Mouse (Mus musculus) erythroblast, embryonic 14.5 days (primary cell): ENCODE results near the gene Eif3d. TPM values are rescaled to one million over a fixed set of nuclear protein-coding genes. Genes with fewer than 3 reads are reported as not detected.

Experiments used
- H3K27me3 ChIP-seq: 2 replicates; pipeline ENCODE4 v1.6.1; 2012; ENCODE audit warnings: inconsistent platforms; ENCODE audit not compliant: control insufficient read depth
- H3K36me3 ChIP-seq: 2 replicates; pipeline ENCODE4 v1.6.1; 2012; ENCODE audit warnings: mild to moderate bottlenecking, inconsistent platforms; ENCODE audit not compliant: control insufficient read depth
- H3K4me1 ChIP-seq: 2 replicates; pipeline ENCODE4 v1.6.1; 2012; ENCODE audit warnings: inconsistent platforms; ENCODE audit not compliant: control insufficient read depth
- H3K4me3 ChIP-seq: replicated peaks from 2 replicates; pipeline ENCODE3; 2012; ENCODE audit warnings: moderate library complexity, mild to moderate bottlenecking, inconsistent platforms
- H3K9me3 ChIP-seq: 2 replicates; pipeline ENCODE4 v1.6.1; 2012; ENCODE audit warnings: low read length, inconsistent platforms, mixed read lengths; ENCODE audit not compliant: control insufficient read depth
- GATA1 ChIP-seq: IDR thresholded peaks from 2 replicates; pipeline ENCODE4 v1.6.1; 2012; ENCODE audit warnings: low read length, inconsistent platforms, mixed read lengths
- TAL1 ChIP-seq: IDR thresholded peaks from 3 replicates; pipeline ENCODE4 v1.6.1; 2012; ENCODE audit warnings: low read length, inconsistent platforms, mixed read lengths
- polyA plus RNA-seq: library from polyadenylated mRNA; stranded (reverse); fragments of >175 nt; gene quantifications from 2 replicates; pipeline ENCODE4 v1.2.3, GENCODE M21; 2012

Eif3d gene
- polyA plus RNA-seq, 1 experiment, result 8.3 TPM

- TF ChIP-seq GATA1 (no peak), TAL1 (no peak)
- peaks cover 70% of the 10 kb centered on the region for H3K36me3 ChIP-seq
- H3K4me3 ChIP-seq, result no peak overlapping the region
- H3K4me1 ChIP-seq, result no peaks in the 10 kb centered on the region; the same call in 1 of the 2 replicates
- no peaks in the 10 kb centered on the region for H3K9me3 ChIP-seq
- no peaks in the 10 kb centered on the region for H3K27me3 ChIP-seq
Observed at GRCm38 (mm10) chr15:77915287-77915686, 55.3 kb downstream of the Eif3d start.

DNA sequence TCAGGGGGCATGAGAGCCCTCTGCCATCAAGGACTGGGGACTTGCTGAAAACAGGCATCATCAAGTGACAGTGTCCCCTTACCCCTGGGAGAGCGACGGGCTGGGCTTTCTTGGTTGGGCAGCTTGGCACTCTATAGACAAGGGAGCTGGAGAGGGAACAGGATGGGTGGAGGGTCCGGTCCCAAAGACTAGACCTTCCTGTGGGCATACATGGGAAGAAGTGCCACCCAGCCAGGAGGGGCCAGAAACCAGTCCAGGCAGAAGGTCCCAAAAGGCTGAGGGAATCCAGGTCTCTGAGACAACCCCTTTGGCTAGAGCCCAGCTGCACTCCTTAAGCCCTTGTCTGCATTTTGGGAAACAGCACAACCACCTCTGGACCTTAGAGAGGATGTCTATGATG is 56.1 kb downstream of the Eif3d start:
- Histone ChIP-seq H3K36me3 (peaks cover 62% of the 10 kb centered on the region), H3K4me3 (no peak overlapping the region), H3K27me3 (no peaks in the 10 kb centered on the region), H3K4me1 (no peaks in the 10 kb centered on the region; the same call in 1 of the 2 replicates), H3K9me3 (no peaks in the 10 kb centered on the region)
- no peak for TF ChIP-seq TAL1
- TF ChIP-seq GATA1, result no peak

GRCm38 (mm10) chr15:77913054-77913453 is 57.6 kb downstream of the Eif3d start:
- Histone ChIP-seq H3K36me3 (peaks cover 47% of the 10 kb centered on the region), H3K9me3 (no peaks in the 10 kb centered on the region), H3K27me3 (no peaks in the 10 kb centered on the region), H3K4me1 (no peaks in the 10 kb centered on the region; the same call in 1 of the 2 replicates), H3K4me3 (no peak overlapping the region)
- TF ChIP-seq TAL1, result no peak
- TF ChIP-seq GATA1, result no peak

DNA sequence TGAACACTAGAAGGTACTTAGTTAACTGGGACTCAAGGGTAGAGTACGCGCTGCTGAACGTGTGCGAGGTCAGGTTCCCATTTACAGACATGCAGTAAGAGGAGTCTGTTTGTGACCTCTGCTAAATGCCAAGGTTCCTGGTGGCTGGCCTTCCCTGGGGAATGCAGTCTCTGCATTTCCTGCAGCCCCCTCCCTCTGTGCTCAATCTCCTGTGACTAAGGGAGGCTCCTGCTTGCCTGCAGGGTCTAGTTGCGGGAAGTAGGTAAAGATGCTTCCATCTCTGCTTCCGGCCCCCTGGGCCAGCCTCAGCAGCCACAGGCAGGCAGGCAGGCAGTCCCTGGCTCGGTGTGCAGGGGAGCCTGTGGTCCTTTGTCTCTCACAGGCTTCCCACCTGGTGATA is 58.0 kb downstream of the Eif3d start:
- TF ChIP-seq GATA1, result no peak
- no peak for TF ChIP-seq TAL1

GRCm38 (mm10) chr15:77912048-77912447 is 58.6 kb downstream of the Eif3d start:
- Histone ChIP-seq H3K9me3 (no peaks in the 10 kb centered on the region), H3K4me1 (no peaks in the 10 kb centered on the region; the same call in 1 of the 2 replicates), H3K27me3 (peaks cover 2% of the 10 kb centered on the region), H3K36me3 (peaks cover 39% of the 10 kb centered on the region), H3K4me3 (no peak overlapping the region)
- TF ChIP-seq TAL1, result no peak
- TF ChIP-seq GATA1, result no peak

More for the DNA sequence above, 58.0 kb downstream of the Eif3d start:
- H3K9me3 ChIP-seq, result no peaks in the 10 kb centered on the region
- H3K4me3 ChIP-seq, result no peak overlapping the region
- no peaks in the 10 kb centered on the region for H3K27me3 ChIP-seq
- H3K36me3 ChIP-seq, result peaks cover 43% of the 10 kb centered on the region
- no peaks in the 10 kb centered on the region; the same call in 1 of the 2 replicates for H3K4me1 ChIP-seq

DNA sequence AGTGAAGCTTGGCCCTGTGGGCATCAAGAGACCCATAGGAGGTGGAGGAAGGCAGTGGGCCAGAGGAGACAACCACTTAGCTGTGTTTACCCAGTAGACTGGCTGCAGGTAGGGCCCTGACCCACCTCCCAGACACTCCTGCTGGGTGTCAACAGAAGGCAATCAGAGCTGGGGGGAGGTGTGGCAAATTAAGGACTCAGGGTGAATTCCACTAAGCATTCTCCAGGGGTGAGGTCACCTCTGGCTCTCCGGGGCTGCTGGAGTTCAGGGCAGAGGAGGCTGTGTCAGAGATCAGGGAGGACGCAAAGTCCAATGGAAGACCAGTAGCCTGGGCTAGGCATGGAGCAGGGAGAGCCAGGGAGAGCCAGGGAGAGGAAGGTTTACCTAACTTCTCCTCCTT is 59.5 kb downstream of the Eif3d start:
- TF ChIP-seq GATA1 (no peak), TAL1 (no peak)
- Histone ChIP-seq H3K4me3 (no peak overlapping the region), H3K4me1 (no peaks in the 10 kb centered on the region; the same call in 1 of the 2 replicates), H3K36me3 (peaks cover 30% of the 10 kb centered on the region), H3K27me3 (peaks cover 11% of the 10 kb centered on the region), H3K9me3 (no peaks in the 10 kb centered on the region)

Other genes with a start within 250 kb of the Eif3d start
- not detected in 2 replicates for gene Apol9b, start 241.8 kb downstream of the Eif3d start, polyA plus RNA-seq
- 13.3 and 17.7 TPM in 2 replicates for gene Apol8, start 213.8 kb downstream of the Eif3d start, polyA plus RNA-seq
- gene Myh9, start 128.6 kb downstream of the Eif3d start, polyA plus RNA-seq, result 10.4 and 10.9 TPM in 2 replicates
- 41.7 and 44.1 TPM in 2 replicates for gene Txn2, start 41.8 kb downstream of the Eif3d start, polyA plus RNA-seq
- 0.04 and 0.06 TPM in 2 replicates for gene Foxred2, start 14.1 kb downstream of the Eif3d start, polyA plus RNA-seq
- not detected in 2 replicates for gene Cacng2, start 149.2 kb upstream of the Eif3d start, polyA plus RNA-seq
- gene Ift27, start 203.3 kb upstream of the Eif3d start, polyA plus RNA-seq, result 17.7 and 19.2 TPM in 2 replicates
- not detected in 2 replicates for gene Pvalb, start 235.6 kb upstream of the Eif3d start, polyA plus RNA-seq